Mouse (Mus musculus) spleen, postnatal 4 days (tissue): ENCODE results near the gene Lysmd4.

Experiments
- DNase-seq, 2 experiments: peaks; one replicate each; pipeline ENCODE4 v3.0.0; 2022; ENCODE audit warnings: low spot score in 2 of 2

Lysmd4 gene

DNA sequence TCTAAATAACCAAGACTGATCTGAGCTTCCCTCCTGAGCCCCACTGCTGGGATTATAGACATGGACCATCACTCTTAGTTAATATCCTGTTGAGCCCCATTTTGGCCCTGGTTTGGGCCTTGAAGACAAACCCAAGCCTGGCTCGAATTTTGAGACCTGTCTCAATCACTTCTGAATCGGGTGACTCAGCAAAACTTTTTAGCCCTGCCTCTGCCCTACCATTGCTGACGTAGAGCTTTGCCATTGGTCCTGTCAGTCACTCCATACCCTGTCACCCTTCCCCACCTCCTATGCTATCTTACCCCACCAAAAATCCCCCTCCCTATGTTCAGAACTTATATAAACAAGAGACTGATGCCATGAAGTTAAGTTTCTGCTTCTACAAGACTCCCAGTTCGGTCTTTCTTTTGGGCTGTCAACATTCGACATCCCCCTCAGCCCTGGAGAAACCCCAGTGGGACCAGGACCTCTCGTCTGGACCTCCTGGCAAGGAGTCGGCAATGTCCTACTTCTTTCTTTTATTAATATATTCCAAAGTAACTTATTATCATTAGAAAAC is 119.8 kb downstream of the Lysmd4 start:
- DNase-seq, result no peak

DNA sequence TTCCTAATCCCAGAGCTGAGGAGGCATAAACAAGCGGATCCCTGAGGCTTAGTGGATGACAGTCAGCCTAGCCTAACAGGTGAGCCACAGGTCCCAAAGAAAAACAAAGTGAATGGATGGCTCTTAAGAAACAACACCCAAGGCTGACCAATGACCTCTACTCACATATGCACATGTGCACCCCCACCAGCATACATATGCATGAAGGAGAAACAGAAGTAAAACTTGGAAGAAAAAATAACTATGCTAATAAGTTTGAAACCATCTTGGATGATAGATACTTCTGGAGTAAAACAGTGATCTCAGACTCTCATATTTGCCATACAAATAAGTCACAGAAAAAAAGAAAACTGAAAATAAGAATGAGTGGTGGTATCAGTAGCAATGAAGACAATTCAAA is 122.1 kb downstream of the Lysmd4 start:
- no peak for DNase-seq

DNA sequence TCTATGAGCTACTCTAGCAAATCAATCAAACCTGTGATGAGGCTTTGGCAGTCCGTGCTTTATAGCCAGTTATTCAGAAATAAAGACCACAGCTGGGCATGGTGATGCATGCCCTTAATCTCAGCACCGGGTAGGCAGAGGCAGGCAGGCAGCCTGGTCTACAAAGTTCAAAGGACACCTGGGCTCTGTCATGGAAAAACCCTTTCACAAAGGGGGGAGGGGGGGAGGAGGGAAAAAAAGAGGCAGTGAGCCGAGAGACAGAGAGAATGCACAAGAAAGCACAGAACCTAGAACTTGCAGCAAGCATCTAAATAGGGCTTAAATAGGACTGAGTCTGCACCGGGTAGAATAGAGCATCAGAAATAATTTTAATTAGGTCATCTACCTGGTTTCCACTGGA is 130.6 kb downstream of the Lysmd4 start:
- DNase-seq, result no peak

DNA sequence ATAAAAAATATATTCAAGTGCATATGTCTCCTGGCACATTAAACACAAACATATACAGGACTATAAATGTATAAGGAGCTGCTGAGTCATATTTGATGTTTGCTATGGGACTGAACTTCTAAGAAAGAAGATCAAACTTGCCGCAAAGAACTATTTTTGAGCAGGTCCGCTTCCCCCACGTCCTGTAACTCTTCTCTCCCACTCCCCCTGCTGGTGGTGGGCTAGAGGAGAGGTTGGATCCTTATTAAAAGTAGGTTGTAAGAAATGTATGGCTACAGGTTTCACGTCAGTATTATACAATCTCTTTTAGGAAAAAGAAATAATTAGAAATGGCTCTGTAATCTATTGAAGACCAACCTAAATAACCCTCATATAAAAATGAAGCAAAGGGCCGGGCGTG is 131.3 kb downstream of the Lysmd4 start:
- DNase-seq, result peak; percentile 28 to 73

DNA sequence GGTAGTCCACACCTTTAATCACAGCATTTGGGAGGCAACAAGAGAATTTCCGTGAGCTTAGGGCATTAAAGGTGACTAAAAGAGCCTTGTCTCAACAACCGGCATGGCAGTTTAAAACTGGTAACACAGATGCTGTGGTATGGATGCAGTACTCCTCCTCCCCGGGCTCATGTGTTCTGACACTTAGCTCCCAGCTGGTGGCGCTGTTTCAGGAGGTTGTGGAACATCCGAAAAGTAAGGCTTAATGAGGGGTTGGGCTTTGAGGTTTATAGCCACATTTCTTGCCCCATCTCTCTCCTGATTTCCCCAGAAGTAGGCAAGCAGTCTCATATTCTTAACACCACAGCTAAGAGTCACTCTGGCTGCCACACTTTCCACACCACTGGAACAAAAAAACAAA is 133.5 kb downstream of the Lysmd4 start:
- no peak for DNase-seq
